Mouse (Mus musculus) intestine, embryonic 16.5 days (tissue): ENCODE measurements around the gene B3galt2. TPM values are rescaled to one million over a fixed set of nuclear protein-coding genes. Genes with fewer than 3 reads are reported as not detected.

Experiments used
- ATAC-seq: fragments of 200-750 bp; cut with Nextera tagmentation; 2 replicates; pipeline ENCODE4 v1.8.0; 2017; ENCODE audit warnings: moderate TSS enrichment, moderate library complexity
- H3K27ac ChIP-seq: fragments of 300-500 bp; sonication (generic); 2 replicates; pipeline ENCODE4 v1.5.1; 2014; ENCODE audit warnings: mild to moderate bottlenecking, low read length
- H3K27me3 ChIP-seq: fragments of 300-500 bp; sonication (generic); replicated peaks from 2 replicates; pipeline ENCODE4 v1.6.1; 2014; ENCODE audit warnings: low read length, control low read depth, mixed read lengths; ENCODE audit not compliant: control insufficient read depth, insufficient read depth
- H3K36me3 ChIP-seq: fragments of 300-500 bp; sonication (generic); 2 replicates; pipeline ENCODE4 v1.6.1; 2014; ENCODE audit warnings: low read length, control low read depth; ENCODE audit not compliant: control insufficient read depth, insufficient read depth
- H3K4me1 ChIP-seq: fragments of 300-500 bp; sonication (generic); 2 replicates; pipeline ENCODE4 v1.6.1; 2014; ENCODE audit warnings: low read length, control low read depth, mixed read lengths; ENCODE audit not compliant: control insufficient read depth, insufficient read depth
- H3K4me2 ChIP-seq: fragments of 300-500 bp; sonication (generic); 2 replicates; pipeline ENCODE4 v1.6.1; 2014; ENCODE audit warnings: low read depth, low read length, control low read depth
- H3K4me3 ChIP-seq: fragments of 300-500 bp; sonication (generic); 2 replicates; pipeline ENCODE4 v1.5.1; 2014; ENCODE audit warnings: mild to moderate bottlenecking, low read length
- H3K9ac ChIP-seq: fragments of 300-500 bp; sonication (generic); 2 replicates; pipeline ENCODE4 v1.6.1; 2014; ENCODE audit warnings: low read depth, low read length
- H3K9me3 ChIP-seq: fragments of 300-500 bp; sonication (generic); 2 replicates; pipeline ENCODE4 v1.6.1; 2016; ENCODE audit warnings: low read length, control low read depth; ENCODE audit not compliant: control insufficient read depth
- WGBS: fragments of 180-500 bp; shearing (Covaris S2); extraction: QIAGEN DNeasy Blood & Tissue Kit; methylation state at CpG from one replicate; pipeline ENCODE4 v1.1.7; 2014; 5-methylcytosine and 5-hydroxymethylcytosine counted together
- polyA plus RNA-seq: library from polyadenylated mRNA; unstranded; fragments of >200 nt; fragmentation: Nextera tagmentation; extraction: Ambion mirVana; gene quantifications from 2 replicates; pipeline ENCODE4 v1.2.1, GENCODE M21; 2015

Gene B3galt2
- 0.12 and 0.15 TPM in 2 replicates for polyA plus RNA-seq

GRCm38 (mm10) chr1:143640650-143641407 lies at the start of gene B3galt2:
Gene B3galt2 (plus strand): TSS chr1:143640664.
- Histone ChIP-seq H3K9me3 (no peaks in the 10 kb centered on the region), H3K27me3 (no peaks in the 10 kb centered on the region), H3K4me1 (no peaks in the 10 kb centered on the region), H3K4me2 (peak within 1 kb of the TSS; percentile 17; the same call in 1 of the 2 replicates), H3K4me3 (0 out of 2 replicates have a peak within 1 kb of the TSS, but pooled peaks have one; percentile 2), H3K27ac (no peak within 1 kb of the TSS), H3K9ac (no peak within 1 kb of the TSS), H3K36me3 (no peaks in the 10 kb centered on the region)
- 56% methylated on average over 15 of the region's 15 CpGs for WGBS
- no peak for ATAC-seq

- H3K4me3 ChIP-seq: no peak overlapping the region
- H3K27ac ChIP-seq: no peak overlapping the region
- H3K36me3 ChIP-seq: no peaks in the 10 kb centered on the region
- H3K4me2 ChIP-seq: no peak overlapping the region
- H3K4me1 ChIP-seq: no peaks in the 10 kb centered on the region
- 78% methylated on average over 2 of the region's 2 CpGs for WGBS
- no peak overlapping the region for H3K9ac ChIP-seq
- H3K9me3 ChIP-seq: no peaks in the 10 kb centered on the region
- ATAC-seq: no peak
- no peaks in the 10 kb centered on the region for H3K27me3 ChIP-seq
Observed at GRCm38 (mm10) chr1:143596864-143597263, 43.6 kb upstream of the B3galt2 start.

- no peaks in the 10 kb centered on the region for H3K4me1 ChIP-seq
Observed at GRCm38 (mm10) chr1:143608911-143609310, 31.6 kb upstream of the B3galt2 start.

GRCm38 (mm10) chr1:143612901-143613300 lies 27.6 kb upstream of the B3galt2 start:
- 94% methylated on average over 2 of the region's 2 CpGs for WGBS
- no peak overlapping the region for H3K4me2 ChIP-seq
- no peak overlapping the region for H3K27ac ChIP-seq
- peaks cover 6% of the 10 kb centered on the region; the same call in 1 of the 2 replicates for H3K36me3 ChIP-seq
- no peaks in the 10 kb centered on the region for H3K9me3 ChIP-seq
- H3K9ac ChIP-seq: no peak overlapping the region
- H3K4me1 ChIP-seq: no peaks in the 10 kb centered on the region
- ATAC-seq: no peak
- no peak overlapping the region for H3K4me3 ChIP-seq
- no peaks in the 10 kb centered on the region for H3K27me3 ChIP-seq

More at GRCm38 (mm10) chr1:143608911-143609310, 31.6 kb upstream of the B3galt2 start:
- H3K27ac ChIP-seq: no peak overlapping the region
- H3K4me2 ChIP-seq: no peak overlapping the region
- H3K9ac ChIP-seq: no peak overlapping the region
- no peak for ATAC-seq
- H3K27me3 ChIP-seq: no peaks in the 10 kb centered on the region
- H3K9me3 ChIP-seq: no peaks in the 10 kb centered on the region
- 0 out of 2 replicates have a peak, but pooled peaks cover 3% of the 10 kb centered on the region for H3K36me3 ChIP-seq
- no peak overlapping the region for H3K4me3 ChIP-seq
- WGBS: 62% methylated on average over 2 of the region's 2 CpGs

- H3K27ac ChIP-seq: no peak overlapping the region
- 67% methylated on average over 2 of the region's 2 CpGs for WGBS
- no peak overlapping the region for H3K4me2 ChIP-seq
- H3K9ac ChIP-seq: no peak overlapping the region
- H3K4me1 ChIP-seq: no peaks in the 10 kb centered on the region
- no peak overlapping the region for H3K4me3 ChIP-seq
- H3K9me3 ChIP-seq: no peaks in the 10 kb centered on the region
- H3K36me3 ChIP-seq: peaks cover 3% of the 10 kb centered on the region; the same call in 1 of the 2 replicates
- no peaks in the 10 kb centered on the region for H3K27me3 ChIP-seq
- no peak for ATAC-seq
Observed at GRCm38 (mm10) chr1:143619760-143620159, 20.7 kb upstream of the B3galt2 start.

- no peaks in the 10 kb centered on the region for H3K9me3 ChIP-seq
- H3K27ac ChIP-seq: no peak overlapping the region
- no peak overlapping the region for H3K9ac ChIP-seq
- H3K36me3 ChIP-seq: peaks cover 3% of the 10 kb centered on the region; the same call in 1 of the 2 replicates
- no peaks in the 10 kb centered on the region for H3K27me3 ChIP-seq
- H3K4me3 ChIP-seq: no peak overlapping the region
- H3K4me1 ChIP-seq: no peaks in the 10 kb centered on the region
- ATAC-seq: no peak
- no peak overlapping the region for H3K4me2 ChIP-seq
Observed at GRCm38 (mm10) chr1:143621930-143622329, 18.5 kb upstream of the B3galt2 start.

- no peak for ATAC-seq
- no peak overlapping the region for H3K9ac ChIP-seq
- H3K4me1 ChIP-seq: no peaks in the 10 kb centered on the region
- H3K9me3 ChIP-seq: no peaks in the 10 kb centered on the region
- 91% methylated on average over 1 of the region's 1 CpGs for WGBS
- no peaks in the 10 kb centered on the region for H3K36me3 ChIP-seq
- H3K4me2 ChIP-seq: no peak overlapping the region
- no peaks in the 10 kb centered on the region for H3K27me3 ChIP-seq
- no peak overlapping the region for H3K4me3 ChIP-seq
- no peak overlapping the region for H3K27ac ChIP-seq
Observed at GRCm38 (mm10) chr1:143622634-143623033, 17.8 kb upstream of the B3galt2 start.

- H3K4me3 ChIP-seq: no peak overlapping the region
- 0 out of 2 replicates have a peak, but pooled peaks have one; percentile 23 for ATAC-seq
- no peaks in the 10 kb centered on the region for H3K27me3 ChIP-seq
- H3K9ac ChIP-seq: no peak overlapping the region
- no peak overlapping the region for H3K27ac ChIP-seq
- no peaks in the 10 kb centered on the region for H3K36me3 ChIP-seq
- WGBS: 30% methylated on average over 7 of the region's 7 CpGs
- no peaks in the 10 kb centered on the region for H3K9me3 ChIP-seq
- no peaks in the 10 kb centered on the region for H3K4me1 ChIP-seq
- no peak overlapping the region for H3K4me2 ChIP-seq
Observed at GRCm38 (mm10) chr1:143631337-143631736, 9.1 kb upstream of the B3galt2 start.

GRCm38 (mm10) chr1:143632361-143632760 lies 8.1 kb upstream of the B3galt2 start:
- Histone ChIP-seq H3K4me3 (no peak overlapping the region), H3K9ac (no peak overlapping the region), H3K4me2 (no peak overlapping the region), H3K27me3 (no peaks in the 10 kb centered on the region), H3K9me3 (no peaks in the 10 kb centered on the region), H3K4me1 (no peaks in the 10 kb centered on the region), H3K27ac (no peak overlapping the region), H3K36me3 (no peaks in the 10 kb centered on the region)
- 66% methylated on average over 1 of the region's 1 CpGs for WGBS
- no peak for ATAC-seq
